Mouse (Mus musculus): ENCODE results near the gene Cmtm8.
A peak's percentile ranks its signal among the peaks of the same experiment; 100 is the strongest.

Gene Cmtm8

DNA sequence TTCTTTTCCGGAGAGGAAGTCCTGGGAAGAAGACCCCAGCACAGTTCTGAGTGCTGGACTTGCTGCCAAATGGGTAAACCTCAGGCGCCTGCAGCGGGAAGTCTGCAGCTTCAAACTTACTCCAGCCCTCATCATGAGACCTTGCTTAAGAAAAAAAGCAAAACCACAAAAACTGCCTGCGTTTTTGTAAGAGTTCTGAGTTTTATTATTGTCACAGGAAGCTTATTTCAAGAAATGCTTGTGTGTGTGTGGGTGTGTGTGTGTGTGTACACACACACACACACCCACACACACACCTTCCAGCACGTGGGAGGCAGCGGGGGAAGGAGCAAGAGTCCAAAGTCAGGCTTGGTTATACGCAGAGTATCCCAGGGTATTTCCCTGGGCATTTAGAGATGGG, 85.7 kb downstream of the Cmtm8 start:
- no peak for DNase-seq (ENCODE audit: low spot score in 2 of 2)

GRCm38 (mm10) chr9:114752863-114753484, 91.0 kb downstream of the Cmtm8 start:
- peak; percentile 96 to 97 for DNase-seq (ENCODE audit: low spot score in 2 of 2)

DNA sequence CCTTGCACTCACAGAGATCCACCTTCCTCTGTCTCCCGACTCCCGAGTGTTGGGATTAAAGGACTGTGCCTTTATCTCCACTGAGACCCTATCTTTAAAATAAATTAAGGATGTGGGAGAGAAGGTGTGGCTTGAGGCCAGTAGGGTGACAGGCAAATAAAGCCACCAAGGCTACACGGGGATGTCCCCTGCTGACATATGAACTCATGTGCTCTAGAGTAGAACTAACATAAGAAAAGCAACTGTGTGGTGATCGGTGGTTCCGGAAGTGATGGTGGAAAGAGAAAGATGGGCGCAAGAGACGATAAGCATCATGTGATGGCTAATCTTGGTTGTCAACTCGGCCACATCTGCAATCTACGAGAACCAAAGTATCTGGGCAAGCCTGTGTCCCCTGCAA, 91.6 kb downstream of the Cmtm8 start:
- DNase-seq (ENCODE audit: low spot score in 2 of 2) = peak; percentile 75 to 81

DNA sequence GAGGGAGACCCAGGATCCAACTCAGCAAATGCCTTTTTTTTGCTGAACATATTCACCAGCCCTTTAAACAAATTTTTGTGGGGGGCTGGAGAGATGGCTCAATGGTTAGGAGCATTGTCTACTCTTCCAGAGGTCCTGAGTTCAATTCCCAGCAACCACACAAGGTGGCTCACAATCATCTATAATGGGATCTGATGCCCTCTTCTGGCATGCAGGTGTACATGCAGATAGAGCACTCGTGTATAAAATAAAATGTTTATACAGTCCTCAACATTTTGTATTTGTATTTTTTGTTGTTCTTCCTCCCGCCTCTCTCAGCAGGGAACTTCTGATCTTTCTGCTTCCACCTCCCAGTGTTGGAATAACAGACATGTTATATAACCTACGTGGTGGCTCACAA, 92.4 kb downstream of the Cmtm8 start:
- DNase-seq (ENCODE audit: low spot score in 2 of 2) = no peak

DNA sequence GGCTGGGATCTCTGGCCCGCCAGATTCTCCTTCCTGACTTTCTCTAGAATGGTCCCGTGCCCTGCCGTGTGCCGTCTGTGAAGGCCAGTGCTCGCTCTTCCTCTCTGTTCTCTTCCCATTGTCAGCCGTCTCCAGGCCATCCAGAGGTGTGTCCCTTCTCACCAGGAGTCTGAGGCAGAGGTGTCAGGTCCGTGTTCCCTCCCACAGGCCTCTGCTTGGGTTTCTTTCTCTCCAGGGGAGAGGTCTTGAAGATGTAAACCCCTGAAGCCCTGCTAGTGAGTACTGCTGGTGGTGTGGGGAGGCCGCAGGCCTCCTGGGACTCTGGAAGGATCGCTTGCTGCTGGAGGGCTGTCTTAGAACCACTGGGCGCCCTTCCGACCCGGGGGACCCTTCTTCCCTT, 96.5 kb downstream of the Cmtm8 start:
- no peak for DNase-seq (ENCODE audit: low spot score in 2 of 2)

DNA sequence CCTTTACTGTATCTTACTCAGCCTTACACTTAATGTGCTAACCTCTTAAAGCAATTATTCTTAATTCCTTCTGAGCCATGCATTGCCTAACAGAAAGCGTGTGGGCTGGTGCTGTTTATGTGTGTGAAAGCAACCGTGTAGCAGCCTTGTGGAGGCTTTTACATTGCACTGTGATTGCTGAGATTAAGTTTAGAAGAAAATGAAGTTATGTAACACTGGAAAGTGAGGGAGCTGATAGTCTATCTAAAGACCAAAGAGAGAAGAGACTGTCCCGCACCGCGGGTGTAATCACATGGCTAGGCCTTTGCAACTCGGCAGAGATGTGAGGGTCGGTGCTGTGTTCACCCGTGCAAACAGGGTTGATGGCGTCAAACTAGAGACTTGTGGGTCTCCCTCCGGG, 96.9 kb downstream of the Cmtm8 start:
- DNase-seq (ENCODE audit: low spot score in 2 of 2) = no peak

DNA sequence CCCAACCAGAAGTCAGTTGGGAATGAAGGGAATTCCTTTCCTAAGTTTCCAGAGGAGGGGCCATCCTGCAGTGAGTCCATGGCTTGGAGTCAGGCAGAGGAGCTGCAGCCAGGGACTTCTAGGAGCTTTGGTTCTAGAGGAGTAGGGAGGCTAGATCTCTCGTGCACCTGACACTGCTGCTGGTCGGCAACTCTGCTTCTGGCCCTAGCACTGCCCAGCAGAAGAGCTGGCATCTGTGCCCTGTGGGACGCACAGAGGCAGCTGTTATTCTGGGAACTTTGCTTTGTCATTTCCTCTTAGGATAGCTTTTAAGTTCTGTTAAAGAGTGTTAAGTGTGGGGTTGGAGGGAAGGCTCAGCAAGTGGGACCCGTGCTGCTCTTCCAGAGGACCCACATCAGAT, 98.3 kb downstream of the Cmtm8 start:
- no peak for DNase-seq (ENCODE audit: low spot score in 2 of 2)

DNA sequence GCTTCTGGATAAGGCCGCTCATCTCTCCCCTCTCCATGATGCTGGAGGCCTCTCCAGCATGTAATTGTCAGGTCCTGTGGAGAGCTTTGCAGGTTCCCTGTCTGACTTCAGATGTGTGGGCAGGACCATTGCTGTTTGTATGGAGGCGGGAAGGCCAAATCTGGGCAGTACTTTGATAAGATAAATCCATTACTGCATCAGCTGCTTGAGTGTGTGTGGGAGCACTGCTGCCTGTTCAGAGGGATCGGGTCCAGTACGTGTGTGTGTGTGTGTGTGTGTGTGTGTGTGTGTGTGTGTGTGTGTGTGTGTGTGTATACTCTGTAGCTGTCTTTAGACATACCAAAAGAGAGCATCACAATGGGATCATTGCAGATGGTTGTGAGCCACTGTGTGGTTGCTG, 98.8 kb downstream of the Cmtm8 start:
- DNase-seq (ENCODE audit: low spot score in 2 of 2) = no peak

GRCm38 (mm10) chr9:114742731-114743130, 101.2 kb downstream of the Cmtm8 start:
- DNase-seq (ENCODE audit: low spot score in 2 of 2) = peak; percentile 70 to 82

GRCm38 (mm10) chr9:114740336-114740735, 103.6 kb downstream of the Cmtm8 start:
- DNase-seq (ENCODE audit: low spot score in 2 of 2) = no peak

Measured in spleen, postnatal 36 days (tissue).